Mouse (Mus musculus): ENCODE results near the gene Rnf8.
"Not testable (repeated sequence)": the region's sequence is repeated elsewhere in the genome, so short reads cannot be mapped to it uniquely, and the experiment has no call there.

Gene Rnf8

DNA sequence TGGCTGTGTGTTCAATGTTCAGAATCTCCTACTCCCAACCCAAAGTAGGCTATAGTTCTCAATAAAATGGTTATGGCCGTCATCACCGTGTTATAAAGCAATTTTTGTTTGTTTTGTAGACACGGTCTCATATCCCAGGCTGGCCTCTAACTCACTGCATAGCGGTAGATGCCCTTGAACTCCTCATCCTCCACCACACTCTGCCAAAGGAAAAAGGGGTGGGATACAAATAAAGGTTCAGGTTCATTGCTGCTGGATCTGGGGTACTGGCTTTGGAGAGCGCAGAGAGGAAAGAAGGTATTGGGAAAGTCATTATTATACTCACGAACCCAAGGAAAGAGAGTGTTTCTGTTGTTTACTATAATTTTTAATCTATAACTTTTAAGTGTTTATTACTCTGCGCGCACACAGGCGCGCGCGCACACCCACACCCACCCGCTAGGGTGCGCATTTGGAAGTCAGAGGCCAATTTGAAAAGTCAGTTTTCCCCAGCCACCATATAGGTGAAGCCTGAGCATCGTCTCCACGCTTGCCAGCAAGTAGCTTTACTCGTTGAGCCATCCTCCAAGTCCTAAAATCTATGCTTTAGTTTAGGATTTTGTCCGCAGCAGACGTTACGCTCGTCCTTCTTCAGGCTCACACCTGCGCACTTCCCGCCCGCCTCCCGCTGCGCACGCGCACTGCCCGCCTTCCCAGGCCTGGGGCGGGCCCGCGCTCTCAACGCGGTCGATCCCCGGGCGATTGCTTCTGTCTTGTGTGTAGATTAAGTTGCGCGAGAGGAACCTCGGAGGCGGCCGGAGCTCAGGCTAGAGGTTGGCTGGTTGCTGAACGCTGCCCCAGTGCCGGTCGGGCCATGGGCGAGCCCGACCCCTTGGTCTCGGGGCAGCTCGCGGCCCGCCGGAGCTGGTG is at the start of gene Rnf8, which contains the start of gene Gm28043:
Rnf8 (plus strand) TSS at position 676 of the 909 bp plus-strand sequence.
Gm28043 (plus strand) TSS at position 762 of the 909 bp plus-strand sequence.
- DNase-seq (ENCODE audit: low spot score in 2 of 2) = peak; percentile 85 to 94

GRCm38 (mm10) chr17:29565521-29565920 is 49.1 kb upstream of the Rnf8 start:
- no peak for DNase-seq (ENCODE audit: low spot score in 2 of 2)

DNA sequence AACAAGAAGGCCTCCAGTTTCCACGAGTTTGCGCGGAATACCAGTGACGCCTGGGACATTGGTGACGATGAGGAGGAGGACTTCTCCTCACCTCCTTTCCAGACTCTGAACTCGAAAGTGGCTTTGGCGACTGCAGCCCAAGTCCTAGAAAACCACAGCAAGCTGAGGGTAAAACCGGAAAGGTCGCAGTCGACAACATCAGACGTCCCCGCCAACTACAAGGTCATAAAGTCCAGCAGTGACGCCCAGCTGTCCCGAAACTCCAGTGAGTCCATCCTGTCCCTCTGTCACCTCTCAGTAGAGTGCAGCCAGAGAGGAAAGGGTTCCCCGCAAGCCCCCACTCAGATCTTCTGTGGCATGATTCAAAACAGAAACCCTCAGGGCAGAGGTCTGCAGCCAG is 46.2 kb upstream of the Rnf8 start:
- no peak for DNase-seq (ENCODE audit: low spot score in 2 of 2)

GRCm38 (mm10) chr17:29569831-29570230 is 44.8 kb upstream of the Rnf8 start:
- no peak for DNase-seq (ENCODE audit: low spot score in 2 of 2)

GRCm38 (mm10) chr17:29579579-29580126 is 34.9 kb upstream of the Rnf8 start:
- no peak for DNase-seq (ENCODE audit: low spot score in 2 of 2)

GRCm38 (mm10) chr17:29583569-29583968 is 31.0 kb upstream of the Rnf8 start:
- no peak for DNase-seq (ENCODE audit: low spot score in 2 of 2)

DNA sequence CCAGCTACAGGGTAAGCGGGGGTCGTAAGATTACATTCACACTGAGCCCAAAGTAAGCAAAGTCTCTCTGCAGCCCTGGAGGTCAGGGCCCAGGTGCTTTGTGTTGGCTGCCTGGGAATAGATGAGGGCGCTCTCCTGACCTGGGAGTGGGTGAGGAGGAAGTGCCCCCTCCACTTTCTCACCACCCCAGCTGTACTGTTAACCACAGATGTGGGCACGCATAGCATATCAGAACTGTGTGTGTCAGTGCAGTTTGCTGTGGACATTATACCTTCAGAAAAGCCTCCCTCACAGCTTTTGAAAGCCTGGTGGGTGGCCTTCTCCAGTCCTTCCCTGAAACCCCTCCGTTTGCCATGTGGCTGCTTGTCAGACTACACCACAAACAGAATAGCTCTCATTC is 30.3 kb upstream of the Rnf8 start:
- DNase-seq (ENCODE audit: low spot score in 2 of 2) = no peak

DNA sequence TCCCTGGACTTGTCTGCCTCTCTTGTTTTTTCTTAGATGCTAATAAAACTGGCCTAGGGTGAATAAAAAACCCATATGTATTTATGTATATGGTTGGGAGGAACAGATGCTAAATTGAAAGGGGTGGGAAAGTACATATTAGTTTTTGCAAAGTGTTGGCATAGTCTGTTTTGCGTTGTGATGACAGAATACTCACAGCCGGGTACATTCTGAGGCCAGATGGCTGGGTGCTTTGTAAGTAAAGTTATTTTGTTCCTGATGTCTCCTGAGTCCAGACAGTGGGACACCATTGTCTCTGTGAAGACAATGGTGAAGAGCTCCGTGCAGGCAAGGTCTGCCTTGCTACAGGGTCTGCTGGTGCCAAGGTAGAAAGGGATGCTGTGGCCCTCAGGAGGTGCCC is 29.9 kb upstream of the Rnf8 start:
- no peak for DNase-seq (ENCODE audit: low spot score in 2 of 2)

GRCm38 (mm10) chr17:29585446-29585845 is 29.1 kb upstream of the Rnf8 start:
- DNase-seq (ENCODE audit: low spot score in 2 of 2) = no peak

- no peak for DNase-seq (ENCODE audit: low spot score in 2 of 2)
Measured at GRCm38 (mm10) chr17:29586921-29587320, 27.7 kb upstream of the Rnf8 start.

- peak in 1 of 2 experiments; percentile 35 for DNase-seq (ENCODE audit: low spot score in 2 of 2)
Measured at GRCm38 (mm10) chr17:29589221-29589898, 25.2 kb upstream of the Rnf8 start.

DNA sequence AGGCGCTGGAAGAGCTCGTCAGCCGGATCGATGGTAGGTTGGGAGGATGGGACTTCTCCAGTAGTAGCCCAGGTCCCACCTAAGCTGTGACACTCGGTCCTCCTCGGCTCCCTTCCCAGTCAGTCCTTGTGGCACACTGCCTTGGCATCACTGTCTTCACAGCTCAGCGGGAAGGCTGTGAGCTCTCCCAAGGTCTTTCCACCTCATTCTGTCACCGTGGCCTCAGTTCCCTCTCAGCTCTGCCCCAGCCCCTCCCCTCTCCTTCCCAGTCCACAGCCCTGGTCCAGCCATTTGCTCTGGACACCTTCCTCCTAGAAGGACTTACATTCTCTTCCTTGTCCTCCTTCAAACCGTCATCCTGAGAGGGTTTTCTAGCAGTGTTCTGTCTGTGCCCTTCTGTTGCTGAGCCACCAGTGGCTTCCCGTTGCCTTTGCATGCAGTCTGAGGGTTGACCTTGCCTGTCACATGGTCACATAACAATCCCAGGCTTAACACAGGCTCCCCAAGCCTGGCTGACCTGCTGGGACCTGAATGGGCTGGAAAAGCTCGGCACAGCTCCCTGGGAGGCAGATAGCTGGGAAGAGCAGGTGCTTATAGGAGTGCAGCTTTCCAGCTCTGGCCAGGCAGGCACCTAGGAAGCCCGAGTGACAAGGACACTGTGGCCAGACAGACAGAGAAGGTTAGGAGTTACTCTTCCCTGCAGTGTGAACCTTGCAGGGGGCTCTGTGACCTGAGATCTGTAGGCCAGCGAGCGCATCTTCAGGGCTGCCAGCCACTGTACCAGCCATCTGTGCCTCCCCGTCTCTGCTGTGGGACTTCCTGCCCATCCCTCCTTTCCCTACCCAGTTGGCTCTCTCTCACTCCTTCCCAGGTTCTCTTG is 18.5 kb upstream of the Rnf8 start:
- DNase-seq (ENCODE audit: low spot score in 2 of 2) = no peak

DNA sequence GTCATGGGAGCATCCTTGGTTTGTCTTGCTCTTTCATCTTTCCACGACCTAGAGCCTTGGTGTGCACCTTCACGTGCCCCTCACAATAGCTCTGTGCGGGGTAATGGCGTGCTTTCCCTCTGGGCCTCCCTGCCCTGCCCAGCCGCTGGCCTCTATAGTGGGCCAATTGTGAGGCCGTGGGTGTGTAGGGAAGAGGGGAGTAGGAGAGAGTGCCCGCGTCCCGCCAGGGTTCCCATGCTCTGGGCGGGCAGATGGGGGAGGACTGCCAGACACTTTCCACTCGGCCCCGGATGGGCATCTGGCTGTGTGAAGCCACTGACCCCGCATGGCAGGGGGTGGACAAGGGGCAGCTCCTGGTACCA is 17.8 kb upstream of the Rnf8 start:
- no peak for DNase-seq (ENCODE audit: low spot score in 2 of 2)

GRCm38 (mm10) chr17:29599051-29599450 is 15.5 kb upstream of the Rnf8 start:
- no peak for DNase-seq (ENCODE audit: low spot score in 2 of 2)

DNA sequence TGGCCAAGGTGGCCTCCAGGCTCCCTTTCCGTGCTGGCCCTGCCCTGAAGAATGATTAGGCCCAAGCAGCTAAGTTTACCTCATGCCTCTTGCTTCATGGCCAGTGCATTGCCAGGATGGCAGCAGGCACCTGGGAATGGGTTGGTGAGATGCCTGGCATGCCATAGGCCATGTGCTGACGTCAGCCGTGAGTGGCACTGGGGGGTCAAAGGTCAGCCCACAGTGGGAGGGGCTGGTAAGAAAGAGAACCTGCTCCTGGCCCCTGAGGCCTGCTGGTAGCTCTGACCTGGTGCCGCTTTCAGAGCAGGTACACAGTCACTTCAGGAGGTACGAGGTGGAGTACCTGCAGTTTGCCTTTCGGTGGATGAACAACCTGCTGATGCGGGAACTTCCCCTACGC is 15.1 kb upstream of the Rnf8 start:
- DNase-seq (ENCODE audit: low spot score in 2 of 2) = no peak

DNA sequence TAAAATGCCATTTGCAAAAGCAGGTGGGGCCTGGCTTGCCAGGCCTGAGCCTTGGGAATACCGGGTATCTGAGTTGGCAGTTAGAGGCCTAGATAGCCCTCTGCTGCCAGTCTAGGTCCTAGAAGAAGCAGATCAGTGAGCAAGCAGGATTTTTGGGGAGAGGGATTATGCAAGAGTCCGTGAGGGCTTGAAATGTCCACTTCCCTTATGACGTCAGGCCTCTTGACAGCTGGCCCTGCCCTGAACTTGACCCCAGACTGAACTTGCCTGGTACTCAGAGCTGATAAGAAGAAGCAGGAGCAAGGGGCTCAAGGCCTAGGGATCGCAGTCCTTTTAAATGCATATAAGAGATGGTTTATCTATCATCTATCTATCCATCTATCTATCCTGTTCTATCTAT is 13.2 kb upstream of the Rnf8 start:
- no peak for DNase-seq (ENCODE audit: low spot score in 2 of 2)

DNA sequence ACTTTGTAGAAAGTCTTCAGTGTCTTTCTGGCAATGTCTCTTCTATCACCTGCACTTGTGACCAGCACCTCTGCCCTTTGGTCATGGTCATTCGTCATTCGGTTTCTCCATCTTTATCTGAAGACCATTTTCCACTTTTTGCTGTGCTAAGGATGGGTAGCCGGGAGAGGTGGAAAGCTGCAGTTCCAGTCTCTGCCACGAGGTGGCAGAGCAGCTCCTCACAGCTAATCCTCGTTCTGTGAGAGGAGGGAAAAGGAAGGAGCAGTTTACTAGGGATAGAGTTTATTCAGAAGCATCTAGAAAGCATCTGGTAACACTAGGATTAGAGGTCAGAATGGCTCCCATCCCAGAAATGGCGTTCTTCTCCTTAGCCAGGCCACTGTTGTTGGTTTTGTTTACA is 11.3 kb upstream of the Rnf8 start:
- DNase-seq (ENCODE audit: low spot score in 2 of 2) = peak; percentile 83 to 90

GRCm38 (mm10) chr17:29613453-29613852 is 1.1 kb upstream of the Rnf8 start:
- DNase-seq (ENCODE audit: low spot score in 2 of 2) = not testable (repeated sequence)

DNA sequence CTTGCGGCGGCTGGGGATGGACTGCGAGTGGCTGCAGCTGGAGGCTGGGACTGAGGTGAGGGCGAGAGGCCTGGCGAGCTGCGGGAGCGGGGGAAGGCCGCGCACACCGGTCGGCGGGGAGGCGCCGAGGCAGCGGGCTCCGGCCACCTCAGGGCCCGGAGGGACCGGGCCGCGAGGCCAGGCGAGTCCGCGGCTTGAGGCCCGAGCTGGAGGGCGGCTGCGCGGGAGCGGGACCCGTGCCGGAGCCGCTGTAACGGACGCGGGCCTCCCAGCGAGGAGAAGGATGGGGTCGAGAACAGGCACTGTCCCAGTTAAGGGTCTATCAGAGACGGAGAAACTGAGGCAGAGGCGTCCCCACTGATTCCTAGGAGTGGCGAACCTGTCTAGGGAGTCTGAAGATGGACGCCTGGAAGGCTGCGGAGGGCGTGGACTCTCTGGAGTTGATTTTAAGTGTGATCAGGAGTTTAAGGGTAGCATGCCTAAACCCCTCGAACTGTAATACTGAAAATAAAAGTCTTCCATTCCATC is 498 bp downstream of the Rnf8 start:
- DNase-seq (ENCODE audit: low spot score in 2 of 2) = no peak

DNA sequence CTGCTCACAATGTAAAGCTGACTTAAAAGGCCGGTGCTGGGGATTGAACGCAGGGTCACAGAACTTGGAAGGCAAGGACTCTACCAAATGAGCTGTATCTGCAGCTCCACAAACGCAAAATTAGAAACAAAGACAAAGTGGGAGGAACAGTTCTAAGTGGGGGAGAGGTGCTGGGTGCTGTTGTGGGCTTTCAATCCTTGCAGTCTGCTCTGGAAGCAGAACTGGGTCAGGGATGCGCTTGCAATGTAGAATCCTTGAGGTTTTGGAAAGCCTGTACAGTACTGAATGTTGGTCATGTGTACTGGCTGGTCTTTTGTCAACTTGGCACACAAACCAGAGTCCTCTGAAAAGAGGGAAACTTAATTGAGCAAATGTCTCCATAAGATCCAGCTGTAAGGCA is 1.0 kb downstream of the Rnf8 start:
- DNase-seq (ENCODE audit: low spot score in 2 of 2) = no peak

GRCm38 (mm10) chr17:29619231-29619630 is 4.6 kb downstream of the Rnf8 start:
- no peak for DNase-seq (ENCODE audit: low spot score in 2 of 2)

Data from cerebellum, postnatal 4 days (tissue).